Comparison of ENCODE assay signal across 8 mouse cellular contexts in genomic region chr5:107166659-107167370, GRCm38 (mm10).
DNase-seq lines count a peak whose midpoint lies in the region; ATAC-seq lines count a peak whose summit lies in the region.

No protein-coding gene starts in this region.

- H3K4me1 ChIP-seq in embryonic facial prominence, embryonic 12.5 days, result peaks cover 52% of the 10 kb centered on the region
- H3K4me1 ChIP-seq in lung, embryonic 16.5 days (replicated peaks; ENCODE audit: control insufficient read depth, insufficient read depth, low read length), result peaks cover 27% of the 10 kb centered on the region

- DNase-seq in kidney, adult 11 months, result peak; percentile 31
- DNase-seq in kidney, postnatal 14 days, result no peak
- DNase-seq in heart, postnatal 4 days, result peak; percentile 40
- no peak for DNase-seq in spleen, postnatal 36 days (ENCODE audit: low spot score in 2 of 2)
- no peak for DNase-seq in left cerebral cortex, adult 8-10 months (ENCODE audit: low spot score in 2 of 2)
- DNase-seq in left cerebral cortex, adult 9 months (ENCODE audit: low spot score in 2 of 2), result no peak

- peak overlapping the region; percentile 89 for H3K27ac ChIP-seq in embryonic facial prominence, embryonic 12.5 days
- H3K27ac ChIP-seq in lung, embryonic 16.5 days (ENCODE audit: low read length), result peak overlapping the region; percentile 86

- H3K4me3 ChIP-seq in embryonic facial prominence, embryonic 12.5 days, result no peak overlapping the region
- no peak overlapping the region for H3K4me3 ChIP-seq in lung, embryonic 16.5 days (ENCODE audit: low read length)

- 48% methylated on average over 11 of the region's 11 CpGs for WGBS in embryonic facial prominence, embryonic 12.5 days
- 22% methylated on average over 11 of the region's 11 CpGs for WGBS in lung, embryonic 16.5 days

- H3K9ac ChIP-seq in embryonic facial prominence, embryonic 12.5 days, result no peak overlapping the region
- peak overlapping the region; percentile 29 for H3K9ac ChIP-seq in lung, embryonic 16.5 days (ENCODE audit: low read length)

- ATAC-seq in embryonic facial prominence, embryonic 12.5 days (ENCODE audit: insufficient number of reproducible peaks, insufficient read depth, low FRiP score, low TSS enrichment), result no peak
- peak; percentile 18 for ATAC-seq in lung, embryonic 16.5 days (ENCODE audit: low read depth)

- no peaks in the 10 kb centered on the region for H3K27me3 ChIP-seq in embryonic facial prominence, embryonic 12.5 days
- H3K27me3 ChIP-seq in lung, embryonic 16.5 days (ENCODE audit: control insufficient read depth, insufficient read depth, low read depth, low read length), result no peaks in the 10 kb centered on the region

- H3K36me3 ChIP-seq in embryonic facial prominence, embryonic 12.5 days, result no peaks in the 10 kb centered on the region
- no peaks in the 10 kb centered on the region for H3K36me3 ChIP-seq in lung, embryonic 16.5 days (ENCODE audit: control insufficient read depth, insufficient read depth, low read length)

- H3K9me3 ChIP-seq in embryonic facial prominence, embryonic 12.5 days, result no peaks in the 10 kb centered on the region
- no peaks in the 10 kb centered on the region for H3K9me3 ChIP-seq in lung, embryonic 16.5 days (ENCODE audit: control insufficient read depth, low read length)

- H3K4me2 ChIP-seq in embryonic facial prominence, embryonic 12.5 days (replicated peaks), result peak overlapping the region; percentile 16
- H3K4me2 ChIP-seq in lung, embryonic 16.5 days (ENCODE audit: low read depth, low read length), result peak overlapping the region; percentile 46

Comparison
In these comparisons a context has a peak if more than half of its experiments do, and no peak if none do; other contexts are left out.
1. DNase-seq: peak in kidney, adult 11 months (single experiment) and heart, postnatal 4 days (single experiment); none in kidney, postnatal 14 days (single experiment), spleen, postnatal 36 days (0 of 2), left cerebral cortex, adult 8-10 months (0 of 2) and left cerebral cortex, adult 9 months (0 of 2).